Mouse (Mus musculus): ENCODE measurements around the gene Neurl1a. TPM values are rescaled to one million over a fixed set of nuclear protein-coding genes. Genes with fewer than 3 reads are reported as not detected.

Neurl1a gene
- polyA plus RNA-seq, 1 experiment from 2014 or later = 5.1 TPM

- 85% methylated on average over 6 of the region's 6 CpGs for WGBS
Measured at GRCm38 (mm10) chr19:47203042-47203441, 24.4 kb downstream of the Neurl1a start.

GRCm38 (mm10) chr19:47204653-47205052, 26.0 kb downstream of the Neurl1a start:
- Histone ChIP-seq H3K36me3 (no peaks in the 10 kb centered on the region), H3K27me3 (ENCODE audit: insufficient read depth, poor library complexity, severe bottlenecking) (peaks cover 21% of the 10 kb centered on the region; the same call in 1 of the 2 replicates), H3K4me3 (no peak overlapping the region), H3K9me3 (no peaks in the 10 kb centered on the region), H3K4me1 (peaks cover 11% of the 10 kb centered on the region), H3K27ac (no peak overlapping the region)
- 74% methylated on average over 6 of the region's 6 CpGs for WGBS
- no peak for DNase-seq (ENCODE audit: low spot score)

More at GRCm38 (mm10) chr19:47203042-47203441, 24.4 kb downstream of the Neurl1a start:
- peaks cover 11% of the 10 kb centered on the region for H3K4me1 ChIP-seq
- no peaks in the 10 kb centered on the region for H3K36me3 ChIP-seq
- no peak overlapping the region for H3K4me3 ChIP-seq
- no peak for DNase-seq (ENCODE audit: low spot score)
- H3K9me3 ChIP-seq = no peaks in the 10 kb centered on the region
- peaks cover 24% of the 10 kb centered on the region; the same call in 1 of the 2 replicates for H3K27me3 ChIP-seq (ENCODE audit: insufficient read depth, poor library complexity, severe bottlenecking)
- no peak overlapping the region for H3K27ac ChIP-seq

- no peak overlapping the region for H3K4me3 ChIP-seq
- H3K27me3 ChIP-seq (ENCODE audit: insufficient read depth, poor library complexity, severe bottlenecking) = peaks cover 18% of the 10 kb centered on the region; the same call in 1 of the 2 replicates
- H3K27ac ChIP-seq = no peak overlapping the region
- no peaks in the 10 kb centered on the region for H3K9me3 ChIP-seq
- 88% methylated on average over 1 of the region's 1 CpGs for whole genome bisulfite sequencing
- H3K4me1 ChIP-seq = peaks cover 11% of the 10 kb centered on the region
- H3K36me3 ChIP-seq = no peaks in the 10 kb centered on the region
- no peak for DNase-seq (ENCODE audit: low spot score)
Measured at GRCm38 (mm10) chr19:47206126-47206525, 27.5 kb downstream of the Neurl1a start.

DNA sequence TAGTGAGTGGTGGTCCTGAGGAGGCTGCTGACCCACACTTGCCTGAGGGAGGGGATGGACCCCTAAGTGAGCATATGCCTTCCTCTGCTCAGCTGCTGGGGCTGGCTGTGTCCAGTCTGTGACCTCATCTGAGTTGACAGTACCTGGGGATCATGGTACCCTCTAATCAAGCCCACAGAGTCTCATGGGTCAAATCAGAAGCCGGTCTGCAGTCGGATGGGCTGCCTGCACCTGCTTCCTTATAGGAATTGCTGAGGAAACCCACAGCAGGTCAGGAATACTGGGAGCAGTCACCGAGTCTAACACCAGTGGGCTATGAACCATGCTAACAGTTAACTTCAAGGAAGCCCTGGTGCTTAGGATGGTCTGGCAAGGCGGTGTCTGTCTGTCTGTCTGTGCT, 31.8 kb downstream of the Neurl1a start:
- Histone ChIP-seq H3K9me3 (no peaks in the 10 kb centered on the region), H3K27me3 (ENCODE audit: insufficient read depth, poor library complexity, severe bottlenecking) (0 out of 2 replicates have a peak, but pooled peaks cover 4% of the 10 kb centered on the region), H3K4me3 (no peak overlapping the region), H3K27ac (no peak overlapping the region), H3K4me1 (no peaks in the 10 kb centered on the region), H3K36me3 (no peaks in the 10 kb centered on the region)
- DNase-seq (ENCODE audit: low spot score) = no peak
- WGBS = 83% methylated on average over 4 of the region's 4 CpGs

GRCm38 (mm10) chr19:47211609-47212312, 33.1 kb downstream of the Neurl1a start:
- no peak for DNase-seq (ENCODE audit: low spot score)
- H3K9me3 ChIP-seq = no peaks in the 10 kb centered on the region
- H3K27ac ChIP-seq = no peak overlapping the region
- no peaks in the 10 kb centered on the region for H3K36me3 ChIP-seq
- H3K4me3 ChIP-seq = no peak overlapping the region
- WGBS = 75% methylated on average over 10 of the region's 10 CpGs
- H3K4me1 ChIP-seq = no peaks in the 10 kb centered on the region
- H3K27me3 ChIP-seq (ENCODE audit: insufficient read depth, poor library complexity, severe bottlenecking) = no peaks in the 10 kb centered on the region

GRCm38 (mm10) chr19:47212401-47212800, 33.8 kb downstream of the Neurl1a start:
- H3K27me3 ChIP-seq (ENCODE audit: insufficient read depth, poor library complexity, severe bottlenecking) = no peaks in the 10 kb centered on the region
- 84% methylated on average over 7 of the region's 7 CpGs for WGBS
- H3K4me1 ChIP-seq = no peaks in the 10 kb centered on the region
- no peaks in the 10 kb centered on the region for H3K36me3 ChIP-seq
- no peak overlapping the region for H3K4me3 ChIP-seq
- no peaks in the 10 kb centered on the region for H3K9me3 ChIP-seq
- H3K27ac ChIP-seq = no peak overlapping the region
- no peak for DNase-seq (ENCODE audit: low spot score)

DNA sequence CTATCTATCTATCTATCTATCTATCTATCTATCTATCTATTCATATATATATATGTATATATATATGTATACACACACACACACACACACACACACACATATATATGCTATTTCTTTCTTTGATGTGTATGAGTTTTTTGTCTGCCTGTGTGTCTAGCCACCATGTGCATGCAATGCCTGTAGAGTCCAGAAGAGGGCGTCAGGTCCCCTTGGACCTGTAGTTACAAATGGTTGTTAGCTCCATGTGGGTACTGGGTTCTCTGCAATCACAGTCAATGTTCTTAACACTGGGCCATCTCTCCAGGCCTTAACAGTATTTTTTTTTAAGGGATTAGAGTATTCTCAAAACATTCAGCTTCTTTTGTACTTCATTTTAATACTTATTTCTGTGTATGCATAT, 34.9 kb downstream of the Neurl1a start:
- 0 out of 2 replicates have a peak, but pooled peaks cover 4% of the 10 kb centered on the region for H3K4me1 ChIP-seq
- no peaks in the 10 kb centered on the region for H3K9me3 ChIP-seq
- no peaks in the 10 kb centered on the region for H3K27me3 ChIP-seq (ENCODE audit: insufficient read depth, poor library complexity, severe bottlenecking)
- 60% methylated on average over 1 of the region's 1 CpGs for WGBS
- H3K36me3 ChIP-seq = no peaks in the 10 kb centered on the region
- H3K4me3 ChIP-seq = no peak overlapping the region
- H3K27ac ChIP-seq = no peak overlapping the region
- no peak for DNase-seq (ENCODE audit: low spot score)

- Histone ChIP-seq H3K36me3 (no peaks in the 10 kb centered on the region), H3K9me3 (no peaks in the 10 kb centered on the region), H3K27me3 (ENCODE audit: insufficient read depth, poor library complexity, severe bottlenecking) (peaks cover 4% of the 10 kb centered on the region; the same call in 1 of the 2 replicates), H3K4me3 (no peak overlapping the region), H3K27ac (no peak overlapping the region), H3K4me1 (0 out of 2 replicates have a peak, but pooled peaks cover 16% of the 10 kb centered on the region)
- no peak for DNase-seq (ENCODE audit: low spot score)
- WGBS = 84% methylated on average over 5 of the region's 5 CpGs
Measured at GRCm38 (mm10) chr19:47216766-47217165, 38.1 kb downstream of the Neurl1a start.

- H3K9me3 ChIP-seq = no peaks in the 10 kb centered on the region
- H3K4me1 ChIP-seq = peaks cover 27% of the 10 kb centered on the region
- H3K27me3 ChIP-seq (ENCODE audit: insufficient read depth, poor library complexity, severe bottlenecking) = peaks cover 4% of the 10 kb centered on the region; the same call in 1 of the 2 replicates
- DNase-seq (ENCODE audit: low spot score) = no peak
- H3K36me3 ChIP-seq = no peaks in the 10 kb centered on the region
- H3K27ac ChIP-seq = no peak overlapping the region
- 70% methylated on average over 4 of the region's 4 CpGs for WGBS
- H3K4me3 ChIP-seq = no peak overlapping the region
Measured at GRCm38 (mm10) chr19:47219622-47220021, 41.0 kb downstream of the Neurl1a start.

DNA sequence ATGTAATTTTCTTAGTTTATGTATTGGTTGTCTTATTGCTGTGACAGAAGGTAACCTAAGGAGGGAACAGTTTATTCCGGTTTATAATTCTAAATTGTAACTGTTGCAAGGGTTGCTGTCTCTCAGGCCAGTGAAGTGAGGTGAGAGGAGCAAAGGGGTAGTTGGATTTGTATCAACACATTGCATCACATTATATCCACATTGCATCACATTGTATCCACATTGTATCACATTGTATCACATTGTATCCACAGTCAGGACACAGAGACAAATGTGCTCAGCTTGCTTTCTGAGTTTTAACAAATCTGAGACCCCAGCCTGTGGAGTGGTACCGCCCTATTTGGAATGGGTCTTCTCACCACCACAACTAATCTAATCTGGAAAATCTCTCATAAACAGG, 41.6 kb downstream of the Neurl1a start:
- no peak overlapping the region for H3K27ac ChIP-seq
- H3K4me3 ChIP-seq = no peak overlapping the region
- H3K36me3 ChIP-seq = no peaks in the 10 kb centered on the region
- H3K9me3 ChIP-seq = no peaks in the 10 kb centered on the region
- peaks cover 4% of the 10 kb centered on the region; the same call in 1 of the 2 replicates for H3K27me3 ChIP-seq (ENCODE audit: insufficient read depth, poor library complexity, severe bottlenecking)
- 87% methylated on average over 2 of the region's 2 CpGs for WGBS
- H3K4me1 ChIP-seq = peaks cover 27% of the 10 kb centered on the region
- no peak for DNase-seq (ENCODE audit: low spot score)

- Histone ChIP-seq H3K4me1 (peaks cover 27% of the 10 kb centered on the region), H3K4me3 (no peak overlapping the region), H3K36me3 (no peaks in the 10 kb centered on the region), H3K9me3 (no peaks in the 10 kb centered on the region), H3K27me3 (ENCODE audit: insufficient read depth, poor library complexity, severe bottlenecking) (peaks cover 4% of the 10 kb centered on the region), H3K27ac (no peak overlapping the region)
- WGBS = 78% methylated on average over 4 of the region's 4 CpGs
- DNase-seq (ENCODE audit: low spot score) = no peak
Measured at GRCm38 (mm10) chr19:47221006-47221405, 42.4 kb downstream of the Neurl1a start.

GRCm38 (mm10) chr19:47221500-47222153, 43.0 kb downstream of the Neurl1a start:
- Histone ChIP-seq H3K4me1 (peaks cover 27% of the 10 kb centered on the region), H3K36me3 (no peaks in the 10 kb centered on the region), H3K4me3 (no peak overlapping the region), H3K9me3 (no peaks in the 10 kb centered on the region), H3K27me3 (ENCODE audit: insufficient read depth, poor library complexity, severe bottlenecking) (peaks cover 4% of the 10 kb centered on the region), H3K27ac (no peak overlapping the region)
- 79% methylated on average over 7 of the region's 7 CpGs for WGBS
- no peak for DNase-seq (ENCODE audit: low spot score)

DNA sequence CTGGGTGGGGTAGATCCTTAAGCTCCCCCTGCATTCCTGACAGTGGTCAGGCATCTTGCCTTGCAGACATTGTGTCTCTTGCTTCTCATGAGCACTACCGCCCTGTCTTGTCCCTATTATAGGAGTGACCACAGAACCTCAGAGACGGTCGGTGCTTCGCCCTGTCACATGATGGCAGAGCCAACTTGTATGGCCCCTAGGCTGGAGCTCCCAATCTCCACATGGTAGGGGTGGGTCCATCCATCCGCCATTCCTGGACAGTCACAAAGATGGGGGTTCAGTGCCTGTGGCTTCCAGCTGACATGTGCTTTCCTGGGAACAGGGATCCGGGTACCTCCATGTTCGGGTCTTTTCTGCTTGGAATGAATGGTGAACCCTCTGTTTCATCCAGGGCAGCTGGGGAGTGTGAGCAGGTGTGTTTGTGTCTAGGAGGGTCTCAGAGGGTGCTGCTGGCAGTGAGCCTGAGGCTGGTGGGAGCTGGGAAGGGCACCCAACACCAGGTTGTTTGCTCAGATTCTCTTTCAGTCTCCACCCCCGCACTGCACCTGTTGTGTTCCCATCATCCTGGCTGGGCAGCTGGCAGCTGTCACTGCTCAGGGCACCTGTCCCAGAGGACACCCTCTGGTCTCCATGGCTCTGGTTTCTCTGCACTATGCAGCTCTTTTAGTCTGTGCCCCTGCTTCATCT, 43.7 kb downstream of the Neurl1a start:
- H3K36me3 ChIP-seq = no peaks in the 10 kb centered on the region

More for the DNA sequence above, 43.7 kb downstream of the Neurl1a start:
- Histone ChIP-seq H3K27me3 (ENCODE audit: insufficient read depth, poor library complexity, severe bottlenecking) (peaks cover 4% of the 10 kb centered on the region), H3K4me3 (no peak overlapping the region), H3K4me1 (peaks cover 27% of the 10 kb centered on the region), H3K9me3 (no peaks in the 10 kb centered on the region), H3K27ac (no peak overlapping the region)
- no peak for DNase-seq (ENCODE audit: low spot score)
- 82% methylated on average over 8 of the region's 8 CpGs for WGBS

Measured in heart, embryonic 10.5 days (tissue).